Mouse (Mus musculus): ENCODE data around the gene Rabggta. TPM values are rescaled to one million over a fixed set of nuclear protein-coding genes. Genes with fewer than 3 reads are reported as not detected.

The Rabggta gene
- polyA plus RNA-seq, 1 experiment from 2014 or later: 59.2 TPM

DNA sequence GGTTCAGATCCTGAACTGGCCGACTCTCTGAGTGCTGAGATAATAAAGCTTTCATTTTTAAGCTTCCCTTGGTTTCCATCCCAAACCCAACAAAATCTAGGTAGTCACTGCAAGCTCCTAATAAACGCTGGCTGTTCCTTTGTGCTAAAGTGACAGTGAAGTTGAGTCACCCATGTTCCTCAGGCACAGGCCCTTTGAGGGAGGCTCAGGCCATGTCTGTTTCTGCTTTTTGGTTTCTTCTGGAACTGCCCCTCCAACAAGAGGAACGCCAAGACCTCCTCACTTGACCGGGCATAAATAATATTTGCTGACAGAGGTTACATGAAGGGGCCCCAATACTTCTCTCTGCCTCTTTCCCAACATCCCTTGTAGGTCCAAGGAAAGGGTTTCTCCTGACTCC is 13.7 kb upstream of the Rabggta start:
- WGBS: 85% methylated on average over 4 of the region's 4 CpGs
- ATAC-seq (ENCODE audit: low read depth): no peak
- no peaks in the 10 kb centered on the region for H3K27me3 ChIP-seq (ENCODE audit: control insufficient read depth, insufficient read depth, low read length)
- H3K27ac ChIP-seq (ENCODE audit: low read depth, low read length): no peak overlapping the region
- peaks cover 9% of the 10 kb centered on the region; the same call in 1 of the 2 replicates for H3K36me3 ChIP-seq (ENCODE audit: control insufficient read depth, insufficient read depth, low read length)
- H3K4me1 ChIP-seq (ENCODE audit: control insufficient read depth, insufficient read depth, low read length): no peaks in the 10 kb centered on the region
- H3K4me2 ChIP-seq (ENCODE audit: low read depth, low read length): no peak overlapping the region
- H3K4me3 ChIP-seq (ENCODE audit: low read depth, low read length): no peak overlapping the region
- H3K9ac ChIP-seq (replicated peaks; ENCODE audit: low read depth, low read length): no peak overlapping the region
- no peaks in the 10 kb centered on the region for H3K9me3 ChIP-seq (ENCODE audit: control insufficient read depth, low read length)

DNA sequence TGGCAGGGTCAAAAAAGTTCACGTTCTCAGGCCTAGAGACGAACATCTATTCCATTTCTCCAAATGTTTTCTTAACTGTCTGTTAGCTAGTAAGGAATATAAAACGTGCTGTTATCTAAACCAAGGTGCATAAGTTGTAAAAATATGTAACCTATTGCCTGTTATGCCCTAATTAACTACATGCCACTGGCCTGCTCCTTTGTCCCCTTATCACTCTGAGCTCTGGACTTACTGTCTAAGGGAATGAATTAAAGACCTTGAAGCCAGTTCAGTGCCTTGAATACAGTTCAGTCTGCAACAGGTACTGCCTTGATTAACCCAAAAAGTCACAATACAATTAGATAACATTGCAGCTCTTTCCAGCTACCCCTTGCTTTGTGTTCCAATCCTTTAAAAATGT is 13.3 kb upstream of the Rabggta start:
- H3K4me2 ChIP-seq (ENCODE audit: low read depth, low read length): no peak overlapping the region
- H3K4me3 ChIP-seq (ENCODE audit: low read depth, low read length): no peak overlapping the region
- peaks cover 9% of the 10 kb centered on the region; the same call in 1 of the 2 replicates for H3K36me3 ChIP-seq (ENCODE audit: control insufficient read depth, insufficient read depth, low read length)
- WGBS: 67% methylated on average over 3 of the region's 3 CpGs
- no peaks in the 10 kb centered on the region for H3K4me1 ChIP-seq (ENCODE audit: control insufficient read depth, insufficient read depth, low read length)
- no peaks in the 10 kb centered on the region for H3K9me3 ChIP-seq (ENCODE audit: control insufficient read depth, low read length)
- no peak overlapping the region for H3K9ac ChIP-seq (replicated peaks; ENCODE audit: low read depth, low read length)
- H3K27me3 ChIP-seq (ENCODE audit: control insufficient read depth, insufficient read depth, low read length): no peaks in the 10 kb centered on the region
- ATAC-seq (ENCODE audit: low read depth): no peak
- H3K27ac ChIP-seq (ENCODE audit: low read depth, low read length): no peak overlapping the region

DNA sequence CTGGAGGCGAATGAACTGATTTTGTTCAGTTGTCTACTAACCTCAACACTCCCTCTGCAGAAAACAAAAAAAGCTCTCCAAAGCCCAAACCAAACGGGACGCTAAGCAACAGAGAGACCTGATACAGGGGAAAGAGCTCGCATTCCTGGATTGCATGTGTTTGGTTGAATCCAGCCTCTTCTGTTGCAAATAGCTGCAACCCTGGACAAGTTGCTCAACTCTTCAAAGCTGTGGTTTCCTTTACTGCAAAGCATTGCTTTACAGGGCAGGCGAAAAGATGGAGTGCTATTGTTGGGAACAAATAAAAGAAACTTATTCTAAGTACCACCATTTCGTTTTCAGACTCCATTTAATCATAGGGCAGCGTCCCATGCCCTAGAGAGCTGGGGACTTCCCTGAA is 12.8 kb upstream of the Rabggta start:
- H3K27me3 ChIP-seq (ENCODE audit: control insufficient read depth, insufficient read depth, low read length): no peaks in the 10 kb centered on the region
- no peak overlapping the region for H3K9ac ChIP-seq (replicated peaks; ENCODE audit: low read depth, low read length)
- 74% methylated on average over 7 of the region's 7 CpGs for WGBS
- H3K27ac ChIP-seq (ENCODE audit: low read depth, low read length): no peak overlapping the region
- H3K4me1 ChIP-seq (ENCODE audit: control insufficient read depth, insufficient read depth, low read length): no peaks in the 10 kb centered on the region
- H3K4me3 ChIP-seq (ENCODE audit: low read depth, low read length): no peak overlapping the region
- no peaks in the 10 kb centered on the region for H3K9me3 ChIP-seq (ENCODE audit: control insufficient read depth, low read length)
- H3K36me3 ChIP-seq (ENCODE audit: control insufficient read depth, insufficient read depth, low read length): peaks cover 4% of the 10 kb centered on the region; the same call in 1 of the 2 replicates
- ATAC-seq (ENCODE audit: low read depth): no peak
- H3K4me2 ChIP-seq (ENCODE audit: low read depth, low read length): no peak overlapping the region

DNA sequence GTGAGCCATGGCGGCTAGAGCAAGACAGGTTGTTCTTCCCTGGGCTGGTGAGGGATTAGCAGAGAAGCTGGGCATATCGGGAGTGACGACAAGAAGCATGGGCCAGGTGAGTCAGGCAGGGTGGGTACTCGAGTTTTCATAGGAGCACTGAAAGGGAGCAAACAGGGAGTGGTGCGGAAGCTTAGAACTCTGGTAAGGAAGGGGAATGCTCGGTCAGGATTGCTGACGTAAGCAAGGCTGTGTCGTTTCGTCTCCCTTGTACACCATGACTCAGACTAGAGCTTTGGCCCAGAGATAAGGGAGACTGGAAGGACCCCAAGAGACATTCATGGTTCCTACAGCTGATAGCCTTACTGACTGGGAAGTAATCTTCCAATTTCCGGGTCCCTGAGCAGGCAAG is 11.8 kb upstream of the Rabggta start:
- Histone ChIP-seq H3K9ac (replicated peaks; ENCODE audit: low read depth, low read length) (no peak overlapping the region), H3K9me3 (ENCODE audit: control insufficient read depth, low read length) (no peaks in the 10 kb centered on the region), H3K27ac (ENCODE audit: low read depth, low read length) (no peak overlapping the region), H3K27me3 (ENCODE audit: control insufficient read depth, insufficient read depth, low read length) (no peaks in the 10 kb centered on the region), H3K4me3 (ENCODE audit: low read depth, low read length) (no peak overlapping the region), H3K4me1 (ENCODE audit: control insufficient read depth, insufficient read depth, low read length) (no peaks in the 10 kb centered on the region), H3K4me2 (ENCODE audit: low read depth, low read length) (no peak overlapping the region), H3K36me3 (ENCODE audit: control insufficient read depth, insufficient read depth, low read length) (peaks cover 3% of the 10 kb centered on the region; the same call in 1 of the 2 replicates)
- ATAC-seq (ENCODE audit: low read depth): no peak
- WGBS: 83% methylated on average over 10 of the region's 10 CpGs

DNA sequence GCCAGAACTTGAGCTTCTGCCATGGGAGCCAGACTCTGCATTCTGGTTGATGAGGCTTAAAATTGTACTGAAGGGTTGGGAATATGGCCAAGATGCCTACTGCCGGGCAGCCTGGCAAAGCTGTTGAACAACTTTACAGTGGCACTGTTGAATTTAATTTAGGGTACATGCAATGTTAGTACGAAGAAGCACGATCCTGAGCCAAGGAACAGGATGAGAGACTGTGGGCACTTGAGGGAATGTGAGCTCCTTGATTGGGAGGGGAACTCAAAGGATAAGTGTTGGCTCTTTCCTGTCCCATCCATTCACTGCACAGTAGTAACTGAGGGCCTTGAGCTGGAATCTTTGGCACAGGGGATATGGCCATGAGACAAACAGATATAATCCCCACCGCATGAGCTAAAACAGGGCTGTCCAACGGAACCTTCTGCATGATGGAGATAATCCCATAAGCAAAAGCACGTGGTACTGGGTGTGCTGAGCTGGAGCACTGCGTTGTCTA is 8.5 kb upstream of the Rabggta start:
- H3K4me2 ChIP-seq (ENCODE audit: low read depth, low read length): no peak overlapping the region
- no peaks in the 10 kb centered on the region for H3K9me3 ChIP-seq (ENCODE audit: control insufficient read depth, low read length)
- no peaks in the 10 kb centered on the region for H3K27me3 ChIP-seq (ENCODE audit: control insufficient read depth, insufficient read depth, low read length)
- 82% methylated on average over 7 of the region's 7 CpGs for WGBS
- no peak overlapping the region for H3K4me3 ChIP-seq (ENCODE audit: low read depth, low read length)
- no peak overlapping the region for H3K9ac ChIP-seq (replicated peaks; ENCODE audit: low read depth, low read length)
- H3K4me1 ChIP-seq (ENCODE audit: control insufficient read depth, insufficient read depth, low read length): no peaks in the 10 kb centered on the region
- H3K27ac ChIP-seq (ENCODE audit: low read depth, low read length): no peak overlapping the region
- no peak for ATAC-seq (ENCODE audit: low read depth)
- no peaks in the 10 kb centered on the region for H3K36me3 ChIP-seq (ENCODE audit: control insufficient read depth, insufficient read depth, low read length)

DNA sequence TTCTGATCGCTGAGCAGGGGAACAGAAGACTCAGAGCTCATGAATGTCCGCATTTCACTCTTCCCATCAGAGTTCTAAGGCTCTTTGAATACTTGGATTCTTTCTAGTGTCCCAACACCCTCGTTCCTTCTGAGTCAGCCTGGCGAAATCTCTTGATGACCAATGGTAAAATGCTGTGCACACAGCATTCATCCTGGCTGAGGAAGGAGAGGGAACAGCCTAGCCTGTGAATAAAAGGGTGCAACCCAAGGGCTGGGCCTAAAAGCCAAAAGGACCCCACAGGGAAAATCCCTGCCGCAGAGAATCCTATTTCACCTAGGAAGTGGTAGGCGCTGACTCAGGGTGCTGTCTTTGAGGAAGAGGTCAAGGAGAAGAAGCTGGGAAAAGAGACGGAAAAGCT is 8.1 kb upstream of the Rabggta start:
- no peak for ATAC-seq (ENCODE audit: low read depth)
- no peaks in the 10 kb centered on the region for H3K36me3 ChIP-seq (ENCODE audit: control insufficient read depth, insufficient read depth, low read length)
- H3K4me3 ChIP-seq (ENCODE audit: low read depth, low read length): no peak overlapping the region
- WGBS: 68% methylated on average over 7 of the region's 7 CpGs
- no peak overlapping the region for H3K27ac ChIP-seq (ENCODE audit: low read depth, low read length)
- H3K4me1 ChIP-seq (ENCODE audit: control insufficient read depth, insufficient read depth, low read length): no peaks in the 10 kb centered on the region
- no peak overlapping the region for H3K9ac ChIP-seq (replicated peaks; ENCODE audit: low read depth, low read length)
- no peak overlapping the region for H3K4me2 ChIP-seq (ENCODE audit: low read depth, low read length)
- no peaks in the 10 kb centered on the region for H3K9me3 ChIP-seq (ENCODE audit: control insufficient read depth, low read length)
- no peaks in the 10 kb centered on the region for H3K27me3 ChIP-seq (ENCODE audit: control insufficient read depth, insufficient read depth, low read length)

DNA sequence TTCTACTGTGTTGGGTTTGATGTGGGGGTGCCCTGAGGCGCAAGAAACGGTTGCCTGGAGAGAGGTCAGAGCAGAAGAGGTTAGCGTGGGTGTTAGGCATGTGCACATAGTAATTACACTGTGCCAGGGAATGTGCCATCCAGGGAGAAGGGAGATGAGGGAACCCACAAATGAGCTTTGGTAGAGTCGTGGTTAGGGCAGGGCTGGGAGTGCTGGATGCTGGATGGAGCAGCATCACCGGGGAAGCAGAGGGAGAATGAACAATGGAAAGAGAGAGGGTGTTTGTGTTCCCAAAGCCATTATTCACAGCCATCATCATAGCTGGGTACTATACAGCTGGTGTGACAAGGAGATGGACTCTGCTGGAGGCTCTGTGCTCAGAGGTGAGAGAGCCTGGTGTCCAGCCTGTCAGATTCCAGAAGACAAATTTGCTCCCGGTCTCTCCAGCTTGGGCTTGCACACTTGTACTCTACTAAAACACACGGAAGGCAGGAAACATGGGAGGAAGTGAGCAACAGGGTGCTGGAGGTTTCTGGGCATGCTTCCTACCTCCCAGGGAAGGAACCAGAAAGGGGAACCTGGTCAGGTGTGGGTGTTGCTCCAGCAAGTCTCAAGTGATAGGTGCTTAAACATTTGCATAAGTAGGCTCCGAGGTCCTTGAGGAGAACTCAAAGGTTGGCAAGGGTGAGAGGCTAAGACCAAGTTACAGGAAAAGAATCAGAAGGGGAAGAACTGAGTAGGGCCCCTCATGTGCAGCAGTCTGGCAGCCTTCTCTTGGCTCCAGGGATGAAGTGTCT is 6.0 kb upstream of the Rabggta start:
- Histone ChIP-seq H3K27ac (ENCODE audit: low read depth, low read length) (no peak overlapping the region), H3K36me3 (ENCODE audit: control insufficient read depth, insufficient read depth, low read length) (no peaks in the 10 kb centered on the region), H3K4me1 (ENCODE audit: control insufficient read depth, insufficient read depth, low read length) (no peaks in the 10 kb centered on the region), H3K9ac (replicated peaks; ENCODE audit: low read depth, low read length) (no peak overlapping the region), H3K4me3 (ENCODE audit: low read depth, low read length) (no peak overlapping the region), H3K4me2 (ENCODE audit: low read depth, low read length) (no peak overlapping the region), H3K9me3 (ENCODE audit: control insufficient read depth, low read length) (no peaks in the 10 kb centered on the region), H3K27me3 (ENCODE audit: control insufficient read depth, insufficient read depth, low read length) (no peaks in the 10 kb centered on the region)
- ATAC-seq (ENCODE audit: low read depth): no peak
- 77% methylated on average over 8 of the region's 8 CpGs for WGBS

DNA sequence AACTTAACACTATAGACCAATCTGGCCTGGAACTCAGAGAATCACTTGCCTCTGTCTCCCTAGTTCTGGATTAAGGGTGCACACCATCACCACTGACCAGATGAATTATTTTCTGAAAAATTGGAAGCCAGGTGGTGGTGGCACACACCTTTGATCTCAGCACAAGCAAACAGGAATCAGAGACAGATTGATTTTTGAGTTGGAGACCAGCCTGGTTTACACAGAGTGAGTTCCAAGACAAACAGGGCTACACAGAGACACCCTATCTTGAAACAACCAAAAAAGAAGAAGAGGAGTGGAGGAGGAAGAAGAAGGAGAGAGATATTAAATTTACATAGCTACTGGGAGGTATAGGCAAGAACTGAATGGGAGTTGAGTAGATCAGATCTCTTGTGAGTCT is 4.2 kb upstream of the Rabggta start:
- no peak for ATAC-seq (ENCODE audit: low read depth)
- 0 out of 2 replicates have a peak, but pooled peaks cover 2% of the 10 kb centered on the region for H3K4me1 ChIP-seq (ENCODE audit: control insufficient read depth, insufficient read depth, low read length)
- H3K36me3 ChIP-seq (ENCODE audit: control insufficient read depth, insufficient read depth, low read length): no peaks in the 10 kb centered on the region

DNA sequence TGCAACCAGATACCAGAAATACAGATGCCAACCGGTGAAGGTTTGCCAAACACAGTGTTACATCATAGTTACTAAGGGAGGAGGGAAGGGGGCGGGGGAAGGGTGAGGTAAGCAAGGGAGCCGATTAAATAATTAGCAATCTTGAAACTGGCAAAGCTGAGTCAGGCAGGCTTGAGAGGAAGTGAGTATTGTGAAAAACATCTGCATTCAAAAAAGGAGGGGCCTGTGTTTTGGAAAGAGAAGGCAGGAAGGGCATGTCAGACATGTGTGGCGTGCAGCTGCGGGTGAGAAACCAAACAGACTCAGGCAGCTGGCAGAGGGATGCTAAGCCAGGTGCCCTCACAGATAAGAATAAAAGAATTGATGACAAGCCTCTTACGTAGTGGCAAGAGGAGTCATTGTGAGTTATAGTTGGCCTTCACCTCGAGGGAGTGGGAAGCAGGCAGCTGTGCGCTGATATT is 2.4 kb upstream of the Rabggta start:
- no peak overlapping the region for H3K9ac ChIP-seq (replicated peaks; ENCODE audit: low read depth, low read length)
- H3K9me3 ChIP-seq (ENCODE audit: control insufficient read depth, low read length): no peaks in the 10 kb centered on the region
- no peak overlapping the region for H3K4me3 ChIP-seq (ENCODE audit: low read depth, low read length)
- H3K27me3 ChIP-seq (ENCODE audit: control insufficient read depth, insufficient read depth, low read length): no peaks in the 10 kb centered on the region
- no peak overlapping the region for H3K27ac ChIP-seq (ENCODE audit: low read depth, low read length)
- H3K4me1 ChIP-seq (ENCODE audit: control insufficient read depth, insufficient read depth, low read length): 0 out of 2 replicates have a peak, but pooled peaks cover 4% of the 10 kb centered on the region
- no peak overlapping the region for H3K4me2 ChIP-seq (ENCODE audit: low read depth, low read length)
- no peak for ATAC-seq (ENCODE audit: low read depth)
- peaks cover 6% of the 10 kb centered on the region; the same call in 1 of the 2 replicates for H3K36me3 ChIP-seq (ENCODE audit: control insufficient read depth, insufficient read depth, low read length)
- WGBS: 67% methylated on average over 8 of the region's 8 CpGs

More for the DNA sequence above, 4.2 kb upstream of the Rabggta start:
- H3K27me3 ChIP-seq (ENCODE audit: control insufficient read depth, insufficient read depth, low read length): no peaks in the 10 kb centered on the region
- H3K27ac ChIP-seq (ENCODE audit: low read depth, low read length): no peak overlapping the region
- H3K9me3 ChIP-seq (ENCODE audit: control insufficient read depth, low read length): no peaks in the 10 kb centered on the region
- no peak overlapping the region for H3K4me3 ChIP-seq (ENCODE audit: low read depth, low read length)
- no peak overlapping the region for H3K4me2 ChIP-seq (ENCODE audit: low read depth, low read length)
- H3K9ac ChIP-seq (replicated peaks; ENCODE audit: low read depth, low read length): no peak overlapping the region

All from neural tube, embryonic 14.5 days (tissue).